Mouse (Mus musculus): ENCODE results near the gene Grik4.

Gene Grik4

DNA sequence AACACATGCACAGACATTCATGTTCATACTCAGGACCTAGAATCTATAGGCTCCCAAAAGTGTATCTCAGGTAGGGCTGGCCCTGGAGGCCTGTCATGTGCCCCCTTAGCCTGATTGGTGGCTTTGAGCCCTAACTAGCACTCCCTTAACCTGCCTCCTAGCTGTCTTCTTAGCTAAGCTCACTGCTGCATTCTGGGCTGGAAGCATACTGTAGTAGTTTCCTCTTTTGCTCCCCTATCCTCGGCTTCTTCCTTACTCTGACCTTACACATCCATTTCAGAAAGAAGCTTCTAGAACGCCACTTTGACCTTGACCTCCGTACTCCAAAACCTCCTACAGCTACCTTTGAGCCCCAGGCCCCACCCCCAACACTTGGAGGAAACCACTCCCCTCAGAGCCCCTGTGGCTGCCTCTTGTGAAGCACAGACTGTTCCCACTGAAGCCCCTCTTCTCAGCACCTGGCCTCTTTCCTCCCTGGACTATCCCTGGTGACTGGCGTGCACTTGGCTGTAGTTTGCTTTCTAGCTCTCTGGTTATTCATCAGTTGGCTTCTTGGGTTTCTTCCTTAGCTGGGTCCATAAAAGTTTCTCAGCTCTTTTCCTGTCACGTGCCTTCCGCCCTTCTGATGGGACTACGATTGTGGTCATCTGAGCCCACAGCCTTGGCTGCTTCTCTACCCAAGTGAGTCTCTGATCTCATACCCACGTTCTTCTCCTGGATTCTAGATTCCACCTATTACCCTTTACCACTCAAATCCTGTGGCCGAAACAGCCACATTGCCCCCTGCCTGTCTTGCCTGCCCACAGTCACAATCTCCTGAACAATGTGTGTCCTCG lies 84.1 kb downstream of the Grik4 start:
- DNase-seq (ENCODE audit: low spot score): no peak

DNA sequence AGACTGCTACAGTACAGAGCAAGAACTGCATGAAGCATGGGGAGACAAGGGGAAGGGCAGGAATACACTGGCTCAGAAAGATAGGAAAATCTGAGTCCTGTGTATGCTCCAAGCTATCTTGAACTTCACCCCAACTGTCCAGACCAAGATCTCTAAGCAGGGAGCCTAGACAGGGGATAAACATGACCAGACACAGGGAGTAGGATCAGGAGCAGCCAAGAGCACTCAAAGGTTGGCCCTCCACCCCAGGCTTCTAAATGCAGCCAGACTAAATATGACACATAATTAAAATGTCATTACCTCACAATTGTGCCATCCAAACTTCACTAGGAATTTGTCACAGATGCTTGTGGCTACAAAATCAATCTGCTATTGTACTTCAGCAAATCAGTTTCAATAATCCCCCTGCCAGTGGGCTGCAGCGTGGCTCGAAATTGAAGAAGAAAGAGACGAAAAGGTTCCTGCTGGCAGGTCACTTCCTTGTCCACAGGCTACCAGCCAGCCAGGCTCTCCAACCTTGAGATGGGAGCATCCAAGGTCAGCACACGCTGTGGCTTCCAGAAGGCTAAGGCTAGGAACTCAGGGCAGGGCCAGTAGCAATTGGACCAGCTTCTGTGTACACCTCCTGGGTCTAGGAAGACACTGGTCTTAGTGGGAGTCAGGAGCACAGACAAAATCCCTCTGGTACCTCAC lies 85.1 kb downstream of the Grik4 start:
- no peak for DNase-seq (ENCODE audit: low spot score)

DNA sequence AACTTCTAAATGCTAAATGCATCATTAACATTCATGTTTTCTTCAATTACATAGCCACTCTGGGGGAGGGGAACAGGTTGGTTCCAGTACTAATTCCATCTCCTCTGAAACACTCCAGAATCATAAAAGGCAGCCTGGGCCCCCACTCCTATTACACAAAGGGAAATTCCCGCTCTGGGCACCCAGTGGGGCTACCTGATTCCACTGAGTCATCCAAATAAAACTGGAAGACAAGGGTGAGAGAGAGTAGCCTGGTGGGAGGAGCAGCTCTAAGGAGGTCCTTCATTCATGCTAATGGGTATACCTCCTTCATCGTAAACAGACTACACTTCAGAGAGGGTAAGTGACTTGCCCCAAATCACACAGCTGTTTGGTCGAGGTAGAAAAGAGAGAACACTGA lies 85.7 kb downstream of the Grik4 start:
- DNase-seq (ENCODE audit: low spot score): no peak

DNA sequence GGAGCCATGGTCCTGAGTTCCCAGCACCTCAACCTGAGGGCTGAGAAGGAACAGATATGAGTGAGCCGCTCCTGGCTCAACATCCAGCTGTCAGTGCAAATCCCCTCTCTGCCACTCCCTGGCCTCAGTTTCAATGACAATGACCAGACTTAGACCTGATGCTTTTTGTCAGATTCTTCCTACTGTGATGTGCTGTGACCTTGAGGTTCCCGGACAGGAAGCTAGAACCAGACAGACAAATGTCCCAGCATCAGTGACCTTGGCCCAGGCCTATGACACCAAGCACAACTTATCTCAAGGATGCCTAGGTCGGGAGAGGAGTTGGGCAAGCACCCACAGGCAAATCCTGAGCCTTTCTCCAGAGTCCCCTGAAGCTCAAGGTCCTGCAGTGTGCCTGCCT lies 86.5 kb downstream of the Grik4 start:
- DNase-seq (ENCODE audit: low spot score): no peak

DNA sequence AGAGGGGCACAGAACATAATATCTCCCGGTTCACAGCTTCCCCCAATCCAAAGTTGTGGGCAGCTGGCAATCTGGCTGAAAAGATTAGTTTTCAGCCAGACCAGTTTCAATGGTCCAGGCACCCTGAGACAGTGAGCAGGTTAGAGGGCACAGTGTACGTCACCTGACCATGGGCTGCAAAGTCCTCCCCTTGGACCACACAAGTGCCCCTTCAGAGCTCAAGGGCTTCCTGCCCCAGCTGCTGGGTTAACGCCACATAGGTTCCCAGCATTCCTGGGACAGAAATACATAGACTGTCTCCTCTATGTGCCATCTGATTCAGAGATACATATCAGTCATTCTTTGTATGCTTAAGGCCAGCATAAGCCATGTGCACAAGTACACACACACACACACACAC lies 91.2 kb downstream of the Grik4 start:
- no peak for DNase-seq (ENCODE audit: low spot score)

- DNase-seq (ENCODE audit: low spot score): no peak
Observed at GRCm38 (mm10) chr9:42850063-42850462, 94.2 kb downstream of the Grik4 start.

GRCm38 (mm10) chr9:42848061-42848460 lies 96.2 kb downstream of the Grik4 start:
- DNase-seq (ENCODE audit: low spot score): no peak

DNA sequence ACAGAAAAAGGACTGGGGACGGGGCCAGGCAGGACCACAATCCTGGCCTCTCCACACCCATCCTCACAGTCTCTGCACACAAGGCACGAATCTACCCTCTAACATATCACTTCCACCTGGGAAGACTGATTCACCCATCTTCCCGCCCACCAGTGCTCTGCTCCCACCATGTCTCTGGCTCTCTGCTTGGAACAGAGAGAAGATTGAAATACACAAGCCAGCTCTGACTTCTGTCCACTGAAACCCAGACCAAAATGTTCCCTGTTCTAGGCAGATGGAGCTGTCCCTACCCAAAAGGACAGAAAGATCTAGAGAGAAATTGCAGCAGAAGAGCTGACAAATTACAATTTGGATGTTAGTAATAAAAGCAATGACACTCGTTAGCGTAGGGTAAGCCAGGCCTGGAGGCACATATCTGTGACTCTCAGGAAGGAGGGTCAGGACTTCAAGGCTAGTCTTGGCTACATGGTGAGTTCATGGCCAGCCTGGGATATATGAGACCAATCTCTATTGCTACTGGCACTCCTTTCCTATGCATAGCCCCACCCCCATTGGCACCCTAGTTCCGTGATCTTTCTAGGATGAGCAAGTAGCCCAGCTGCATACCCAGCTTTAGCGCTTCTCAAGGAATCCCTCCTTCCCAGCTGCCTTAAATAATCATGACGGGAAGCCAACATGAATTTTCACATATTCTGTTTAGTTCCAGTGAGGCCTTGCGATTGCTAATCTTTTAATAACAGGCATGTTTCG lies 97.4 kb downstream of the Grik4 start:
- no peak for DNase-seq (ENCODE audit: low spot score)

GRCm38 (mm10) chr9:42846139-42846538 lies 98.2 kb downstream of the Grik4 start:
- DNase-seq (ENCODE audit: low spot score): no peak

DNA sequence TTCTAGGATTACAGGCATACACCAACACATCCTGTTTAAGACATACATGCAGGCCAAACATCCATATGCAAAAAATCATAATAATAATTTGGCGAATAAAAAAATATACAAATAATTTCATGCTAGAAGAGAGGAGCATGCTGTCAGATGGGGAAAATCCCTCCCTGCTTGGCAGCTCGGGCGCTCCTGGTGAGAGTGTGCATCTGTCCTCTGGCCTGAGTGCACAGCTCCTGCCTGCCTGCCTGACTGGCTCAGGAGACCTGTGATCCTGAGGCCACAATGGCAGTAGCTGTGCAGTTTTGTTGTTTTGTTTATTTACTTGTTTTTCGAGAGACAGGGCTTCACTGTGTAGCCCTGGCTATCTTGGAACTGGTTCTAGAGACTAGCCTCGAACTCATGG lies 100.0 kb downstream of the Grik4 start:
- DNase-seq (ENCODE audit: low spot score): no peak

GRCm38 (mm10) chr9:42838299-42838698 lies 106.0 kb downstream of the Grik4 start:
- DNase-seq (ENCODE audit: low spot score): no peak

- no peak for DNase-seq (ENCODE audit: low spot score)
Observed at GRCm38 (mm10) chr9:42837498-42837897, 106.8 kb downstream of the Grik4 start.

- DNase-seq (ENCODE audit: low spot score): no peak
Observed at GRCm38 (mm10) chr9:42831558-42831957, 112.7 kb downstream of the Grik4 start.

GRCm38 (mm10) chr9:42819247-42819646 lies 125.0 kb downstream of the Grik4 start:
- no peak for DNase-seq (ENCODE audit: low spot score)

DNA sequence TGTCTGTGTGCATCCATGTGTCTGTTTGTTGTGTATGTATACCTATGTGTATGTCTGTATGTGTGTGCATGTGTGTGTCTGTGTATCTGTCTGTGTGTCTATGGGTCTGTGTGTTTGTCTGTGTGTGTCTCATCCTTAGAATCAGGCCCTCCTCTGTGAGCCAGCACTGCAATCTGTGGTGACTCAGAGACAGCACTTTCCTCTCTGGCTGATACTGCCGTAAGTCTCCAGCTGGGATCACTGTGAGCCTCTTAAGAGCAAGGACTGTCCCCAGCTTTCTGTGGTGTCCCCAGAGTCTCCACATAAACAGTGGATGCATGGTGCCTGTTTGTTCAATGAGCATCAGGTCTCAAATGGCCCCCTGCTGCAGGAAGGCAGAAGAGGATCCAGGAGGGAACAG lies 127.5 kb downstream of the Grik4 start:
- DNase-seq (ENCODE audit: low spot score): no peak

DNA sequence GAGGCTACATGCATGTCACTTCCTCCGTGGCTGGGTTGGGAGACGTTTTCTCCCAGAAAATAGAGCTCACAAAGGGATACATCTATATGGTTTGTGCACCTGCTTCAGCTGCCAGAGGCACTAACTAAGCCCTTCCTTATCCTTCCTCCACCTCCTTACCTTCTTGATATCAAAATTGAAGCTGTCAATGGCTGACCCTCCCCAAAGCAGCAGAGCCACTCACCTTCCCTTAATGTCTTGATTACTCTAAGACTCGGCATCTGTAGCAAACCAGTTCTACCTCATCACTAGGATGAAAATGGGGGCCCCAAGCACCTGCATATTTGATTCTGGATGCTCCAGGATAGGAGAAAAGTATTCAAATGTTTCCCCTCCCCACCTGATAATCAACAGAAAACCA lies 135.1 kb downstream of the Grik4 start:
- DNase-seq (ENCODE audit: low spot score): no peak

DNA sequence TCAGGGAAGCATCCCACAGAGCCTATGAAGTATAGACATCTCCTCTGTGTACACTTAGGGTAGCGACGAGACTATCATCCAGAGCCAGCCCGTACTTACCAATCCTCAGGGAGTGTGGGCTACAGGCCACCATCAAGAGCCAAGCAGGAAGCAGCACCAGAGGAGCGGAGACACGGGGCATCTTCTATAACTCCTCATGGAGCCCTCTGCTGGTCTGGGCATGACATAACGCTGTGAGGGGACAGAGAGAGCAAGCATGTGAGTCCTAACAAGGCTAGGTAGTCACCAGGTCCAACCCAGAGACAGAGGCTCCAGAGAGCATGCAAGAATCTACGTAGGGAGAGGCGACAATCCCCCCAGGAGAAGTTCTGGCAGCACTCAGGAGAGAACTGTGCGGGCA lies 135.9 kb downstream of the Grik4 start:
- no peak for DNase-seq (ENCODE audit: low spot score)

DNA sequence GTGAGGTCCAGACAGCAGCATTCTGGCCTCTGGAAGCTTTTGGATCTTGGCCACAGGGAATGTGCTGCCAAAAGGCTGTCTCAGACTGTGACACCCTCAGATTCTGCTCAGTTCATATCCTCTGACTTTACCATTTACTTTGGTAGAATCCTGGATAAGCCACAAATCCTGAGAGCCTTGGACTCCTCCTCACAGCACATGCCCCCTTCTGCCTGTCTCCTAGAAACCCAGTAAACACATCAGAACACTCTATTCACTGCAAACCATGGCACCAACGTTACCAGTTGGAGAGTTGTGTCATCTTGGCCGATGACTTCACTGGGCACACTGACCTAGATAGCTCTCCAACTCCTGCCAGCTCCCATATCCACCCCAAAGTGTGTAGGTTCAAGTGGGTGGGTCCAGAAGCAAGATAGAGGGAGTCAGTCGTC lies 141.2 kb downstream of the Grik4 start:
- DNase-seq (ENCODE audit: low spot score): no peak

- DNase-seq (ENCODE audit: low spot score): no peak
Observed at GRCm38 (mm10) chr9:42801929-42802328, 142.4 kb downstream of the Grik4 start.

DNA sequence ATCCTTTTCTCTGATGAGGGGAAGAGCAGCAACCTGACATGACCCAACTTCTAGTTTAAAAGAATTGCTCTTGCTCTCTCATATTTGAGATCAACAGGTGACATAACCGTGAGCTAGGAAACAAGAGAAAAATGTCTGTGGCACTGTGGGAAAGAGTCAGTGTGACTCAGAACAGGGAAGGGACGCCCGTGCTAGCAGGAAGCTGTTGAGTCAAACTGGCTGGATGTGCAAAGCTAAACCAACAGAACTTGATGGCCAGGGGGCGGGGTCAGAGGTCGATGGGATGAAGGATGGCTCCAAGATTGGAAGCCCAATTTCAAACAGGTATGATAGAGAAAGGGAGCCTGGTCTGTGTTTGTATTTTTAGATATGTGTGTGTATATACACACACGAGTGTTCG lies 144.2 kb downstream of the Grik4 start:
- no peak for DNase-seq (ENCODE audit: low spot score)

GRCm38 (mm10) chr9:42799694-42800093 lies 144.6 kb downstream of the Grik4 start:
- no peak for DNase-seq (ENCODE audit: low spot score)

GRCm38 (mm10) chr9:42799242-42799641 lies 145.1 kb downstream of the Grik4 start:
- DNase-seq (ENCODE audit: low spot score): no peak

GRCm38 (mm10) chr9:42798280-42798679 lies 146.0 kb downstream of the Grik4 start:
- no peak for DNase-seq (ENCODE audit: low spot score)
